Mouse (Mus musculus) forebrain, postnatal 0 days (tissue): ENCODE measurements around the gene Gm12888. TPM values are rescaled to one million over a fixed set of nuclear protein-coding genes. Genes with fewer than 3 reads are reported as not detected.
"Not testable (repeated sequence)": the region's sequence is repeated elsewhere in the genome, so short reads cannot be mapped to it uniquely, and the experiment has no call there.

ENCODE experiments used
- ATAC-seq: fragments of 200-750 bp; cut with Nextera tagmentation; 2 replicates; pipeline ENCODE4 v1.8.0; 2017; ENCODE audit warnings: mild to moderate bottlenecking, moderate library complexity
- DNase-seq: peaks from one replicate; pipeline ENCODE4 v3.0.0-alpha.2; 2015
- H3K27ac ChIP-seq: fragments of 300-500 bp; sonication (generic); 2 replicates; pipeline ENCODE4 v1.5.1; 2014; ENCODE audit warnings: low read depth, mild to moderate bottlenecking, antibody characterized with exemption, low read length, moderate library complexity, mixed read lengths
- H3K27me3 ChIP-seq: fragments of 300-500 bp; sonication (generic); 2 replicates; pipeline ENCODE4 v1.6.1; 2014; ENCODE audit warnings: mild to moderate bottlenecking, low read length, mixed read lengths; ENCODE audit not compliant: insufficient read depth
- H3K36me3 ChIP-seq: fragments of 300-500 bp; sonication (generic); 2 replicates; pipeline ENCODE4 v1.6.1; 2014; ENCODE audit warnings: mild to moderate bottlenecking, moderate library complexity; ENCODE audit not compliant: insufficient read depth
- H3K4me1 ChIP-seq: fragments of 300-500 bp; sonication (generic); 2 replicates; pipeline ENCODE4 v1.6.1; 2014; ENCODE audit warnings: antibody characterized with exemption; ENCODE audit not compliant: insufficient read depth
- H3K4me2 ChIP-seq: fragments of 300-500 bp; sonication (generic); 2 replicates; pipeline ENCODE4 v1.6.1; 2014; ENCODE audit warnings: low read depth, mild to moderate bottlenecking, moderate library complexity
- H3K4me3 ChIP-seq: fragments of 300-500 bp; sonication (generic); 2 replicates; pipeline ENCODE4 v1.5.1; 2014; ENCODE audit warnings: low read depth, low read length, mixed read lengths
- H3K9ac ChIP-seq: fragments of 300-500 bp; sonication (generic); 2 replicates; pipeline ENCODE4 v1.6.1; 2014; ENCODE audit warnings: mild to moderate bottlenecking
- H3K9me3 ChIP-seq: fragments of 300-500 bp; sonication (generic); 2 replicates; pipeline ENCODE4 v1.6.1; 2016; ENCODE audit warnings: low read length
- WGBS: fragments of 180-500 bp; shearing (Covaris S2); extraction: QIAGEN DNeasy Blood & Tissue Kit; methylation state at CpG from one replicate; pipeline ENCODE4 v1.1.7; 2014; 5-methylcytosine and 5-hydroxymethylcytosine counted together
- polyA plus RNA-seq: library from polyadenylated mRNA; unstranded; fragments of >200 nt; fragmentation: Nextera tagmentation; extraction: Ambion mirVana; gene quantifications from 2 replicates; pipeline ENCODE4 v1.2.1, GENCODE M21; 2015
- total RNA-seq: library from RNA; depleted of rRNA; stranded (reverse); fragments of >200 nt; gene quantifications from 2 replicates; pipeline ENCODE4 v1.2.3, GENCODE M21; 2014; rRNA removed

Gene Gm12888
- total RNA-seq, result not detected in 2 replicates
- polyA plus RNA-seq, result not detected in 2 replicates

- not testable (repeated sequence) for H3K9ac ChIP-seq, H3K27ac ChIP-seq, H3K36me3 ChIP-seq, ATAC-seq, H3K4me3 ChIP-seq, DNase-seq, H3K4me2 ChIP-seq, H3K4me1 ChIP-seq, H3K9me3 ChIP-seq, H3K27me3 ChIP-seq
- 69% methylated on average over 3 of the region's 5 CpGs for WGBS
These were observed at the start of gene Gm12888 for GRCm38 (mm10) chr4:121324817-121325216. Gm12888 (minus strand) TSS chr4:121324917.

Other genes starting within 250 kb of the Gm12888 start
- gene Zmpste24, start 226.7 kb downstream of the Gm12888 start, total RNA-seq, result 14.2 and 20.5 TPM in 2 replicates
- gene Zmpste24, start 226.7 kb downstream of the Gm12888 start, polyA plus RNA-seq, result 13.0 and 16.1 TPM in 2 replicates
- not detected in 2 replicates for gene Tmco2, start 215.7 kb downstream of the Gm12888 start, total RNA-seq
- not detected in 2 replicates for gene Tmco2, start 215.7 kb downstream of the Gm12888 start, polyA plus RNA-seq
- 41.0 and 42.9 TPM in 2 replicates for gene Rlf, start 109.8 kb downstream of the Gm12888 start, total RNA-seq
- gene Rlf, start 109.8 kb downstream of the Gm12888 start, polyA plus RNA-seq, result 9.3 and 17.4 TPM in 2 replicates
- gene Gm12886, start 98.2 kb upstream of the Gm12888 start, total RNA-seq, result not detected in 2 replicates
- gene Gm12886, start 98.2 kb upstream of the Gm12888 start, polyA plus RNA-seq, result not detected in 2 replicates